Mouse (Mus musculus) MEL (cell line): ENCODE measurements around the gene Rhbdl3. TPM values are rescaled to one million over a fixed set of nuclear protein-coding genes. Genes with fewer than 3 reads are reported as not detected.

Source experiments
- DNase-seq: peaks from one replicate; pipeline ENCODE4 v3.0.0; 2011; ENCODE audit warnings: low read depth, low spot score
- H3K27ac ChIP-seq: 2 replicates; pipeline ENCODE4 v1.5.1; 2012; ENCODE audit warnings: low read depth, mild to moderate bottlenecking, control low read depth, low read length, moderate library complexity; ENCODE audit not compliant: control insufficient read depth
- H3K27me3 ChIP-seq, 2 experiments: fragments of 150-350 bp in 1 of 2; sonication (generic) in 1 of 2; 2 replicates each; pipeline ENCODE4 v1.6.1; 2012; ENCODE audit warnings: low read length in 2 of 2, mild to moderate bottlenecking in 2 of 2, improper control_type of control experiment in 1 of 2, moderate library complexity in 1 of 2; ENCODE audit not compliant: insufficient read depth in 2 of 2, control insufficient read depth in 1 of 2
- H3K36me3 ChIP-seq, 2 experiments: 2 replicates each; pipeline ENCODE4 v1.6.1; 2012 to 2014; ENCODE audit warnings: low read length in 2 of 2, improper control_type of control experiment in 1 of 2, inconsistent platforms in 1 of 2, mild to moderate bottlenecking in 1 of 2; ENCODE audit not compliant: insufficient read depth in 2 of 2, control insufficient read depth in 1 of 2
- H3K4me1 ChIP-seq, 2 experiments: fragments of 150-350 bp in 1 of 2; sonication (generic) in 1 of 2; 2 replicates each; pipeline ENCODE4 v1.6.1; 2012; ENCODE audit warnings: low read length in 2 of 2, improper control_type of control experiment in 1 of 2, mild to moderate bottlenecking in 1 of 2; ENCODE audit not compliant: insufficient read depth in 2 of 2, control insufficient read depth in 1 of 2
- H3K4me3 ChIP-seq, 2 experiments: fragments of 150-350 bp in 1 of 2; sonication (generic) in 1 of 2; 2 replicates each; pipeline ENCODE4 v1.5.1; 2012; ENCODE audit warnings: low read depth in 2 of 2, low read length in 2 of 2, mild to moderate bottlenecking in 2 of 2, moderate library complexity in 2 of 2, control low read depth in 1 of 2, improper control_type of control experiment in 1 of 2; ENCODE audit not compliant: control insufficient read depth in 1 of 2, insufficient read depth in 1 of 2
- H3K79me2 ChIP-seq: 2 replicates; pipeline ENCODE4 v1.6.1; 2012; ENCODE audit warnings: mild to moderate bottlenecking, low read length, moderate library complexity; ENCODE audit not compliant: control insufficient read depth, poor library complexity, insufficient read depth
- H3K9ac ChIP-seq: 2 replicates; pipeline ENCODE4 v1.6.1; 2012; ENCODE audit warnings: low read depth, mild to moderate bottlenecking, control low read depth, low read length, moderate library complexity; ENCODE audit not compliant: control insufficient read depth, poor library complexity, severe bottlenecking
- H3K9me3 ChIP-seq: fragments of 150-350 bp; sonication (generic); replicated peaks from 2 replicates; pipeline ENCODE4 v1.6.1; 2012; ENCODE audit warnings: mild to moderate bottlenecking, low read length, improper control_type of control experiment, moderate library complexity; ENCODE audit not compliant: insufficient read depth
- BHLHE40 ChIP-seq: IDR thresholded peaks from 2 replicates; pipeline ENCODE4 v1.6.1; 2012; ENCODE audit warnings: low read depth, mild to moderate bottlenecking, inconsistent platforms, low read length, improper control_type of control experiment, borderline replicate concordance
- CHD1 ChIP-seq: IDR thresholded peaks from 2 replicates; pipeline ENCODE4 v1.6.1; 2012; ENCODE audit warnings: low read depth, mild to moderate bottlenecking, inconsistent platforms, low read length, improper control_type of control experiment
- CHD2 ChIP-seq: IDR thresholded peaks from 2 replicates; pipeline ENCODE4 v1.6.1; 2011; ENCODE audit warnings: low read length, improper control_type of control experiment
- CTCF ChIP-seq, 3 experiments: IDR thresholded peaks in 2 of 3; conservative IDR thresholded peaks in 1 of 3; 2 replicates each; pipeline ENCODE4 v1.5.1; 2011 to 2012; ENCODE audit warnings: low read length in 3 of 3, low read depth in 2 of 3, mild to moderate bottlenecking in 2 of 3, improper control_type of control experiment in 1 of 3, inconsistent platforms in 1 of 3, mixed read lengths in 1 of 3, moderate library complexity in 1 of 3; ENCODE audit not compliant: control insufficient read depth in 1 of 3, insufficient read depth in 1 of 3, poor library complexity in 1 of 3, severe bottlenecking in 1 of 3
- E2F4 ChIP-seq: IDR thresholded peaks from 2 replicates; pipeline ENCODE4 v1.6.1; 2011; ENCODE audit warnings: low read depth, low read length, improper control_type of control experiment, borderline replicate concordance
- ELF1 ChIP-seq: IDR thresholded peaks from 2 replicates; pipeline ENCODE4 v1.6.1; 2014; ENCODE audit warnings: low read depth, mild to moderate bottlenecking, inconsistent platforms, low read length, improper control_type of control experiment, moderate library complexity
- ETS1 ChIP-seq: IDR thresholded peaks from 2 replicates; pipeline ENCODE4 v1.6.1; 2012; ENCODE audit warnings: low read depth, mild to moderate bottlenecking, inconsistent platforms, low read length, improper control_type of control experiment, moderate library complexity
- GABPA ChIP-seq: IDR thresholded peaks from 2 replicates; pipeline ENCODE4 v1.6.1; 2012; ENCODE audit warnings: low read depth, mild to moderate bottlenecking, inconsistent platforms, low read length, improper control_type of control experiment, moderate library complexity
- HCFC1 ChIP-seq: IDR thresholded peaks from 2 replicates; pipeline ENCODE4 v1.6.1; 2012; ENCODE audit warnings: low read depth, mild to moderate bottlenecking, inconsistent platforms, low read length, improper control_type of control experiment, moderate library complexity
- MEF2A ChIP-seq: IDR thresholded peaks from 2 replicates; pipeline ENCODE4 v1.6.1; 2014; ENCODE audit warnings: low read depth, mild to moderate bottlenecking, inconsistent platforms, low read length, improper control_type of control experiment; ENCODE audit not compliant: poor library complexity, insufficient replicate concordance, severe bottlenecking; ENCODE audit errors: extremely low read depth
- MXI1 ChIP-seq: IDR thresholded peaks from 2 replicates; pipeline ENCODE4 v1.6.1; 2011; ENCODE audit warnings: mild to moderate bottlenecking, low read depth, low read length, improper control_type of control experiment
- MYB ChIP-seq: IDR thresholded peaks from 2 replicates; pipeline ENCODE4 v1.6.1; 2011; ENCODE audit warnings: mild to moderate bottlenecking, low read depth, low read length, improper control_type of control experiment
- POLR2A ChIP-seq, 2 experiments: IDR thresholded peaks; 2 replicates each; pipeline ENCODE4 v1.6.1; 2011 to 2012; ENCODE audit warnings: low read length in 2 of 2, mild to moderate bottlenecking in 2 of 2, control low read depth in 1 of 2, improper control_type of control experiment in 1 of 2, low read depth in 1 of 2, moderate library complexity in 1 of 2; ENCODE audit not compliant: control insufficient read depth in 1 of 2, insufficient read depth in 1 of 2, poor library complexity in 1 of 2
- RAD21 ChIP-seq: IDR thresholded peaks from 2 replicates; pipeline ENCODE4 v1.6.1; 2011; ENCODE audit warnings: mild to moderate bottlenecking, low read depth, low read length, improper control_type of control experiment
- SMC3 ChIP-seq: IDR thresholded peaks from 2 replicates; pipeline ENCODE4 v1.6.1; 2011; ENCODE audit warnings: low read depth, low read length, improper control_type of control experiment
- TBP ChIP-seq: IDR thresholded peaks from 2 replicates; pipeline ENCODE4 v1.8.0; 2011; ENCODE audit warnings: low read depth, low read length, improper control_type of control experiment
- UBTF ChIP-seq: IDR thresholded peaks from 2 replicates; pipeline ENCODE4 v1.6.1; 2012; ENCODE audit warnings: low read depth, mild to moderate bottlenecking, inconsistent platforms, low read length, improper control_type of control experiment, moderate library complexity, borderline replicate concordance; ENCODE audit not compliant: insufficient read depth
- USF1 ChIP-seq: IDR thresholded peaks from 2 replicates; pipeline ENCODE4 v1.6.1; 2014; ENCODE audit warnings: low read depth, mild to moderate bottlenecking, inconsistent platforms, low read length, improper control_type of control experiment, moderate library complexity
- ZC3H11A ChIP-seq: IDR thresholded peaks from 2 replicates; pipeline ENCODE4 v1.6.1; 2012; ENCODE audit warnings: low read depth, mild to moderate bottlenecking, inconsistent platforms, low read length, improper control_type of control experiment
- polyA plus RNA-seq, 2 experiments: library from polyadenylated mRNA; stranded (reverse) in 1 of 2; unstranded in 1 of 2; fragments of >175 nt in 1 of 2; fragments of >200 nt in 1 of 2; gene quantifications; 2 replicates each; pipeline versions ENCODE4 v1.2.1 to v1.2.4; 2012; ENCODE audit warnings: low replicate concordance in 2 of 2, low read depth in 1 of 2; ENCODE audit not compliant: insufficient read length in 2 of 2, insufficient read depth in 1 of 2, missing spikeins in 1 of 2
- total RNA-seq: library from RNA; depleted of rRNA; stranded (reverse); fragments of 300-350 nt; gene quantifications from 2 replicates; pipeline ENCODE4 v1.2.3, GENCODE M21; 2012

Rhbdl3 gene
- total and polyA plus RNA-seq, 3 experiments: 0.04 to 0.11 TPM; not detected in 1

GRCm38 (mm10) chr11:80354832-80355231, 54.1 kb downstream of the Rhbdl3 start:
- DNase-seq: peak; percentile 60
- Histone ChIP-seq H3K79me2 (no peaks in the 10 kb centered on the region), H3K9ac (no peak overlapping the region), H3K36me3 (no peaks in the 10 kb centered on the region), H3K9me3 (no peaks in the 10 kb centered on the region), H3K4me3 (no peak overlapping the region), H3K27ac (no peak overlapping the region), H3K27me3 (no peaks in the 10 kb centered on the region), H3K4me1 (no peaks in the 10 kb centered on the region)
- TF ChIP-seq RAD21 (no peak; the same call in none of the 2 replicates), GABPA (no peak), SMC3 (peak; percentile 26; the same call in 1 of the 2 replicates), MXI1 (0 out of 2 replicates have a peak, but pooled peaks have one; percentile 20), CTCF (IDR thresholded peaks at IDR 0.05 in 2 of 3, conservative IDR thresholded peaks at IDR 0.05 in 1 of 3; ENCODE audit: control insufficient read depth in 1 of 3, insufficient read depth in 1 of 3, low read depth in 2 of 3, low read length in 3 of 3, poor library complexity in 1 of 3, severe bottlenecking in 1 of 3) (peak in 1 of 3 experiments; percentile 45; a peak in 2 of 6 replicates), ELF1 (0 out of 2 replicates have a peak, but pooled peaks have one; percentile 13)

GRCm38 (mm10) chr11:80368949-80369348, 68.2 kb downstream of the Rhbdl3 start:
- TF ChIP-seq HCFC1 (no peak), ETS1 (no peak), USF1 (no peak), CHD1 (no peak), MYB (no peak), POLR2A (IDR thresholded peaks at IDR 0.05; ENCODE audit: control insufficient read depth in 1 of 2, insufficient read depth in 1 of 2, low read depth in 1 of 2, low read length in 2 of 2, poor library complexity in 1 of 2) (no peak), CHD2 (no peak), ZC3H11A (no peak), E2F4 (no peak), TBP (no peak), UBTF (no peak), MEF2A (no peak), CTCF (IDR thresholded peaks at IDR 0.05 in 2 of 3, conservative IDR thresholded peaks at IDR 0.05 in 1 of 3; ENCODE audit: control insufficient read depth in 1 of 3, insufficient read depth in 1 of 3, low read depth in 2 of 3, low read length in 3 of 3, poor library complexity in 1 of 3, severe bottlenecking in 1 of 3) (no peak), RAD21 (no peak), BHLHE40 (no peak), MXI1 (no peak)
- H3K79me2 ChIP-seq: no peaks in the 10 kb centered on the region
- DNase-seq: no peak
- no peak overlapping the region for H3K4me3 ChIP-seq
- no peaks in the 10 kb centered on the region for H3K9me3 ChIP-seq
- H3K4me1 ChIP-seq: no peaks in the 10 kb centered on the region
- H3K9ac ChIP-seq: no peak overlapping the region
- no peak overlapping the region for H3K27ac ChIP-seq
- no peaks in the 10 kb centered on the region for H3K27me3 ChIP-seq
- peaks cover 0 to 5% of the 10 kb centered on the region in 2 experiments; a peak in 2 of 4 replicates for H3K36me3 ChIP-seq
